Mouse (Mus musculus) liver, embryonic 13.5 days (tissue): ENCODE data around the gene Abhd12. TPM values are rescaled to one million over a fixed set of nuclear protein-coding genes. Genes with fewer than 3 reads are reported as not detected.

Experiments used
- ATAC-seq: fragments of 200-750 bp; cut with Nextera tagmentation; 2 replicates; pipeline ENCODE4 v1.8.0; 2017; ENCODE audit warnings: low read depth, mild to moderate bottlenecking, moderate number of reproducible peaks, moderate library complexity
- DNase-seq: peaks from one replicate; pipeline ENCODE4 v3.0.0; 2022
- H3K27ac ChIP-seq: fragments of 300-500 bp; sonication (generic); 2 replicates; pipeline ENCODE4 v1.5.1; 2015; ENCODE audit warnings: moderate library complexity, mild to moderate bottlenecking, inconsistent platforms
- H3K27me3 ChIP-seq: fragments of 300-500 bp; sonication (generic); 2 replicates; pipeline ENCODE4 v1.6.1; 2015; ENCODE audit warnings: mild to moderate bottlenecking, inconsistent platforms
- H3K36me3 ChIP-seq: fragments of 300-500 bp; sonication (generic); 2 replicates; pipeline ENCODE4 v1.6.1; 2015; ENCODE audit warnings: mild to moderate bottlenecking, inconsistent platforms
- H3K4me1 ChIP-seq: fragments of 300-500 bp; sonication (generic); replicated peaks from 2 replicates; pipeline ENCODE4 v1.6.1; 2015; ENCODE audit warnings: inconsistent platforms
- H3K4me2 ChIP-seq: fragments of 300-500 bp; sonication (generic); 2 replicates; pipeline ENCODE4 v1.6.1; 2015; ENCODE audit warnings: inconsistent platforms, mild to moderate bottlenecking, moderate library complexity
- H3K4me3 ChIP-seq: fragments of 300-500 bp; sonication (generic); replicated peaks from 2 replicates; pipeline ENCODE4 v1.5.1; 2015; ENCODE audit warnings: mild to moderate bottlenecking, inconsistent platforms
- H3K9ac ChIP-seq: fragments of 300-500 bp; sonication (generic); 2 replicates; pipeline ENCODE4 v1.6.1; 2015; ENCODE audit warnings: mild to moderate bottlenecking, inconsistent platforms
- H3K9me3 ChIP-seq: fragments of 300-500 bp; sonication (generic); replicated peaks from 2 replicates; pipeline ENCODE4 v1.6.1; 2016; ENCODE audit warnings: inconsistent platforms
- WGBS: fragments of 180-500 bp; shearing (Covaris S2); methylation state at CpG from one replicate; pipeline ENCODE4 v1.1.7; 2015; ENCODE audit not compliant: insufficient replicate concordance; 5-methylcytosine and 5-hydroxymethylcytosine counted together
- polyA plus RNA-seq: library from polyadenylated mRNA; unstranded; fragments of >200 nt; fragmentation: Nextera tagmentation; extraction: Ambion mirVana; gene quantifications from 2 replicates; pipeline ENCODE4 v1.2.1, GENCODE M21; 2015

The Abhd12 gene
- polyA plus RNA-seq, 1 experiment from 2014 or later = 21.2 TPM

- Histone ChIP-seq H3K4me1 (no peaks in the 10 kb centered on the region), H3K27ac (no peak overlapping the region), H3K4me2 (no peak overlapping the region), H3K27me3 (no peaks in the 10 kb centered on the region), H3K36me3 (no peaks in the 10 kb centered on the region), H3K9ac (no peak overlapping the region), H3K4me3 (no peak overlapping the region), H3K9me3 (no peaks in the 10 kb centered on the region)
- ATAC-seq (no peak), DNase-seq (no peak)
- 58% methylated on average over 1 of the region's 1 CpGs for WGBS
Measured at GRCm38 (mm10) chr2:150844798-150845197, 59.7 kb downstream of the Abhd12 start.

- no peaks in the 10 kb centered on the region for H3K27me3 ChIP-seq
- ATAC-seq = no peak
- H3K9ac ChIP-seq = no peak overlapping the region
- no peak overlapping the region for H3K4me2 ChIP-seq
- H3K4me1 ChIP-seq = no peaks in the 10 kb centered on the region; the same call in none of the 2 replicates
- no peak for DNase-seq
- H3K36me3 ChIP-seq = peaks cover 4% of the 10 kb centered on the region; the same call in 1 of the 2 replicates
- no peak overlapping the region for H3K27ac ChIP-seq
- WGBS = 65% methylated on average over 7 of the region's 7 CpGs
- no peaks in the 10 kb centered on the region for H3K9me3 ChIP-seq
- H3K4me3 ChIP-seq = no peak overlapping the region
Measured at GRCm38 (mm10) chr2:150842049-150842461, 62.5 kb downstream of the Abhd12 start.

- no peak for DNase-seq
- H3K27me3 ChIP-seq = no peaks in the 10 kb centered on the region
- H3K4me3 ChIP-seq = no peak overlapping the region
- 70% methylated on average over 11 of the region's 11 CpGs for WGBS
- H3K36me3 ChIP-seq = peaks cover 4% of the 10 kb centered on the region
- no peaks in the 10 kb centered on the region; the same call in none of the 2 replicates for H3K4me1 ChIP-seq
- no peak overlapping the region for H3K27ac ChIP-seq
- no peak overlapping the region for H3K4me2 ChIP-seq
- no peak overlapping the region for H3K9ac ChIP-seq
- no peak for ATAC-seq
- no peaks in the 10 kb centered on the region for H3K9me3 ChIP-seq
Measured at GRCm38 (mm10) chr2:150841109-150841508, 63.4 kb downstream of the Abhd12 start.

- no peaks in the 10 kb centered on the region; the same call in none of the 2 replicates for H3K4me1 ChIP-seq
- no peak overlapping the region for H3K27ac ChIP-seq
- ATAC-seq (peak; percentile 44), DNase-seq (no peak)
- H3K4me2 ChIP-seq = no peak overlapping the region
- WGBS = 63% methylated on average over 12 of the region's 12 CpGs
- H3K9me3 ChIP-seq = no peaks in the 10 kb centered on the region
- peaks cover 4% of the 10 kb centered on the region for H3K36me3 ChIP-seq
- no peaks in the 10 kb centered on the region for H3K27me3 ChIP-seq
- no peak overlapping the region for H3K4me3 ChIP-seq
- H3K9ac ChIP-seq = no peak overlapping the region
Measured at GRCm38 (mm10) chr2:150839686-150840471, 64.7 kb downstream of the Abhd12 start.

GRCm38 (mm10) chr2:150837781-150838180 is 66.8 kb downstream of the Abhd12 start:
- DNase-seq = no peak
- H3K27ac ChIP-seq = no peak overlapping the region
- ATAC-seq = no peak

GRCm38 (mm10) chr2:150836906-150837305 is 67.6 kb downstream of the Abhd12 start:
- Histone ChIP-seq H3K4me1 (no peaks in the 10 kb centered on the region; the same call in none of the 2 replicates), H3K9me3 (no peaks in the 10 kb centered on the region), H3K9ac (no peak overlapping the region), H3K4me3 (no peak overlapping the region), H3K36me3 (peaks cover 19% of the 10 kb centered on the region), H3K4me2 (no peak overlapping the region), H3K27ac (no peak overlapping the region), H3K27me3 (no peaks in the 10 kb centered on the region)
- DNase-seq (no peak), ATAC-seq (no peak)
- 64% methylated on average over 15 of the region's 15 CpGs for WGBS

More at GRCm38 (mm10) chr2:150837781-150838180, 66.8 kb downstream of the Abhd12 start:
- Histone ChIP-seq H3K4me1 (no peaks in the 10 kb centered on the region; the same call in none of the 2 replicates), H3K9me3 (no peaks in the 10 kb centered on the region), H3K4me2 (no peak overlapping the region), H3K36me3 (peaks cover 13% of the 10 kb centered on the region), H3K27me3 (no peaks in the 10 kb centered on the region), H3K4me3 (no peak overlapping the region), H3K9ac (no peak overlapping the region)
- 90% methylated on average over 3 of the region's 3 CpGs for WGBS

GRCm38 (mm10) chr2:150835975-150836374 is 68.6 kb downstream of the Abhd12 start:
- no peak for ATAC-seq
- no peak for DNase-seq
- Histone ChIP-seq H3K36me3 (peaks cover 28% of the 10 kb centered on the region), H3K4me2 (no peak overlapping the region), H3K9me3 (no peaks in the 10 kb centered on the region), H3K27me3 (no peaks in the 10 kb centered on the region), H3K4me3 (no peak overlapping the region), H3K27ac (no peak overlapping the region), H3K4me1 (no peaks in the 10 kb centered on the region; the same call in none of the 2 replicates), H3K9ac (no peak overlapping the region)
- WGBS = 84% methylated on average over 4 of the region's 4 CpGs

- DNase-seq = no peak
- Histone ChIP-seq H3K27me3 (no peaks in the 10 kb centered on the region), H3K4me1 (no peaks in the 10 kb centered on the region; the same call in none of the 2 replicates), H3K4me2 (no peak overlapping the region), H3K9me3 (no peaks in the 10 kb centered on the region), H3K36me3 (peaks cover 41% of the 10 kb centered on the region), H3K27ac (no peak overlapping the region), H3K4me3 (no peak overlapping the region), H3K9ac (no peak overlapping the region)
- 80% methylated on average over 7 of the region's 7 CpGs for WGBS
- ATAC-seq = no peak
Measured at GRCm38 (mm10) chr2:150834616-150835015, 69.9 kb downstream of the Abhd12 start.

- H3K27me3 ChIP-seq = no peaks in the 10 kb centered on the region
- no peak overlapping the region for H3K9ac ChIP-seq
- H3K4me3 ChIP-seq = no peak overlapping the region
- DNase-seq (no peak), ATAC-seq (no peak)
- no peaks in the 10 kb centered on the region for H3K9me3 ChIP-seq
- no peaks in the 10 kb centered on the region; the same call in 1 of the 2 replicates for H3K4me1 ChIP-seq
- WGBS = 85% methylated on average over 7 of the region's 7 CpGs
- peaks cover 59% of the 10 kb centered on the region for H3K36me3 ChIP-seq
- H3K4me2 ChIP-seq = no peak overlapping the region
- H3K27ac ChIP-seq = no peak overlapping the region
Measured at GRCm38 (mm10) chr2:150832029-150832428, 72.5 kb downstream of the Abhd12 start.

- H3K4me2 ChIP-seq = no peak overlapping the region
- H3K27me3 ChIP-seq = no peaks in the 10 kb centered on the region
- H3K27ac ChIP-seq = no peak overlapping the region
- H3K4me1 ChIP-seq = no peaks in the 10 kb centered on the region
- H3K9ac ChIP-seq = no peak overlapping the region
- H3K4me3 ChIP-seq = no peak overlapping the region
- WGBS = 70% methylated on average over 3 of the region's 3 CpGs
- no peaks in the 10 kb centered on the region for H3K9me3 ChIP-seq
- no peak for ATAC-seq
- H3K36me3 ChIP-seq = peaks cover 69% of the 10 kb centered on the region
- no peak for DNase-seq
Measured at GRCm38 (mm10) chr2:150830911-150831441, 73.6 kb downstream of the Abhd12 start.

- no peak overlapping the region for H3K4me3 ChIP-seq
- DNase-seq (no peak), ATAC-seq (no peak)
- no peak overlapping the region for H3K4me2 ChIP-seq
- 85% methylated on average over 2 of the region's 2 CpGs for WGBS
- H3K27ac ChIP-seq = no peak overlapping the region
- no peak overlapping the region for H3K9ac ChIP-seq
- no peaks in the 10 kb centered on the region for H3K9me3 ChIP-seq
- peaks cover 73% of the 10 kb centered on the region for H3K36me3 ChIP-seq
- H3K27me3 ChIP-seq = no peaks in the 10 kb centered on the region
- no peaks in the 10 kb centered on the region for H3K4me1 ChIP-seq
Measured at GRCm38 (mm10) chr2:150830011-150830410, 74.5 kb downstream of the Abhd12 start.
